Mouse (Mus musculus) limb, embryonic 14.5 days (tissue): ENCODE results near the gene 1700029H14Rik. TPM values are rescaled to one million over a fixed set of nuclear protein-coding genes. Genes with fewer than 3 reads are reported as not detected.

Experiments used
- ATAC-seq: fragments of 200-750 bp; cut with Nextera tagmentation; 2 replicates; pipeline ENCODE4 v1.8.0; 2017; ENCODE audit warnings: low read depth, moderate number of reproducible peaks, moderate TSS enrichment; ENCODE audit not compliant: low FRiP score
- DNase-seq: peaks from one replicate; pipeline ENCODE4 v3.0.0-alpha.2; 2015; ENCODE audit warnings: low spot score
- H3K27ac ChIP-seq: fragments of 300-500 bp; sonication (generic); replicated peaks from 2 replicates; pipeline ENCODE4 v1.5.1; 2014; ENCODE audit warnings: low read depth, mild to moderate bottlenecking, low read length, moderate library complexity, mixed read lengths
- H3K27me3 ChIP-seq: fragments of 300-500 bp; sonication (generic); 2 replicates; pipeline ENCODE4 v1.6.1; 2014; ENCODE audit warnings: low read length, mixed read lengths; ENCODE audit not compliant: control insufficient read depth, insufficient read depth
- H3K36me3 ChIP-seq: fragments of 300-500 bp; sonication (generic); 2 replicates; pipeline ENCODE4 v1.6.1; 2014; ENCODE audit warnings: mild to moderate bottlenecking, low read length, moderate library complexity, mixed read lengths; ENCODE audit not compliant: control insufficient read depth, insufficient read depth
- H3K4me1 ChIP-seq: fragments of 300-500 bp; sonication (generic); 2 replicates; pipeline ENCODE4 v1.6.1; 2014; ENCODE audit warnings: antibody characterized with exemption, low read length, mixed read lengths; ENCODE audit not compliant: control insufficient read depth, insufficient read depth
- H3K4me2 ChIP-seq: fragments of 300-500 bp; sonication (generic); replicated peaks from 2 replicates; pipeline ENCODE4 v1.6.1; 2014; ENCODE audit warnings: low read depth, mild to moderate bottlenecking, low read length, moderate library complexity; ENCODE audit not compliant: severe bottlenecking
- H3K4me3 ChIP-seq: fragments of 300-500 bp; sonication (generic); replicated peaks from 2 replicates; pipeline ENCODE4 v1.5.1; 2014; ENCODE audit warnings: low read length
- H3K9ac ChIP-seq: fragments of 300-500 bp; sonication (generic); 2 replicates; pipeline ENCODE4 v1.6.1; 2014; ENCODE audit warnings: mild to moderate bottlenecking, low read depth, low read length, moderate library complexity; ENCODE audit not compliant: severe bottlenecking
- H3K9me3 ChIP-seq: fragments of 300-500 bp; sonication (generic); 2 replicates; pipeline ENCODE4 v1.6.1; 2016; ENCODE audit warnings: low read length; ENCODE audit not compliant: control insufficient read depth
- POLR2A ChIP-seq: fragments of 200-500 bp; IDR thresholded peaks from 2 replicates; pipeline ENCODE4 v1.8.0; 2012; ENCODE audit warnings: inconsistent platforms, mild to moderate bottlenecking, moderate library complexity, borderline replicate concordance; ENCODE audit not compliant: insufficient read depth, insufficient read length; ENCODE audit errors: extremely low read depth
- WGBS: fragments of 180-500 bp; shearing (Covaris S2); extraction: QIAGEN DNeasy Blood & Tissue Kit; methylation state at CpG from one replicate; pipeline ENCODE4 v1.1.7; 2014; 5-methylcytosine and 5-hydroxymethylcytosine counted together
- polyA plus RNA-seq, 2 experiments: library from polyadenylated mRNA; depleted of rRNA in 1 of 2; stranded (reverse) in 1 of 2; unstranded in 1 of 2; fragments of >200 nt; fragmentation: Nextera tagmentation in 1 of 2; extraction: Ambion mirVana in 1 of 2; gene quantifications; 2 replicates each; pipeline versions ENCODE4 v1.2.1 to v1.2.3; 2012 to 2014

Gene 1700029H14Rik
- polyA plus RNA-seq, 2 experiments, result not detected

DNA sequence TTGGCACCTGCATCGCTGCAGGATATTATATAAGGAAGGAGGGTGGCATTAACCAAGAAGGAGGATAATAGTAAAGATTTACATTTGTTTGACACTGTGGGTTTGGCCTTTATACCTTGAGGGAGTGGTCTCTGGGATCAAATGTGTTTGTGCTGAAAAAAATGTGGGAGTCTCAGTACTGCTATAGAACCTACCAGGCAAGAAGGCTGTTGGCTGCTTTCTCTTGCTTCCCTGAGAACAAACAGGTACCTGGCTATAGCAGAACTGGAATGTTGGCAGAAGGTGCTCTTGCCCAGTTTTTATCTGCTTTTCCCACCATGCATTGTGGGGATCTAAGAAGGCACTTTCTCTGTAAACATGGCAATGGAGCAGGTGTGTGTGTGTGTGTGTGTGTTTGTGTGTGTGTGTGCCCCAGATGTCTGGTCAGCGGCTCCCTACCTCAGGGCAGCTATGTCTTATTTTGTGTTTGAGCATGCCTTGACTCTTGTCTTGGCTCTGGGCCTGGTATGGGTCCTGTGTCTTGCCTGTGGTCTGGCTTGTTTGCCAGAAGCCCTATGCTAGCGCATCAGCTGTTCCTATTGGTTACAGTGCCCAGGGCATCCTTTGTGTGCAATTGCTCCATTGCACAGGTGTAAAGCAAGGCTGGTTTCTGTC is 54.9 kb downstream of the 1700029H14Rik start:
- H3K27ac ChIP-seq, result no peak overlapping the region
- TF ChIP-seq POLR2A, result no peak
- no peak overlapping the region for H3K4me2 ChIP-seq
- no peaks in the 10 kb centered on the region for H3K36me3 ChIP-seq
- H3K4me1 ChIP-seq, result no peaks in the 10 kb centered on the region
- no peaks in the 10 kb centered on the region for H3K27me3 ChIP-seq
- DNase-seq (no peak), ATAC-seq (no peak)
- H3K9me3 ChIP-seq, result no peaks in the 10 kb centered on the region
- WGBS, result 87% methylated on average over 3 of the region's 3 CpGs
- H3K4me3 ChIP-seq, result no peak overlapping the region
- H3K9ac ChIP-seq, result no peak overlapping the region

DNA sequence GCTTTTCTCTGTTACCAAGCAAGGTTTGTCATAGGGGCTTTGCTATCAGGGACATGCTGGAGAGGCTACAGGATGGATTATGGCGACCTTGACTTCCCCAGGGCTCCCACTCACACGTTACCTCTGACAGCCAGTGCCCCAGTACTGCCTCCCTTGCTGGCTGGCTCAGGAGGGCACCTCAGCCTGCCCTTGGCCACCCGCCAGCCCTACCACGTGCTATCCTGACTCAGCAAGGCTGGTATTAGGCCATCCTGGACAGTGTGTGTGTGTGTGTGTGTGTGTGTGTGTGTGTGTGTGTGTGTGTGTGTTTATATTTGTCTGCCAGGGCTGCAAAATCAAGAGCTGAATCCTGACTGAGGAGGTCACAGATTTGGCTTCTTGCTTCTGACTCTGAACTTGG is 55.4 kb downstream of the 1700029H14Rik start:
- DNase-seq (no peak), ATAC-seq (no peak)
- Histone ChIP-seq H3K4me1 (no peaks in the 10 kb centered on the region), H3K4me3 (no peak overlapping the region), H3K27me3 (no peaks in the 10 kb centered on the region), H3K36me3 (no peaks in the 10 kb centered on the region), H3K9ac (no peak overlapping the region), H3K9me3 (no peaks in the 10 kb centered on the region), H3K27ac (no peak overlapping the region), H3K4me2 (no peak overlapping the region)
- WGBS, result 42% methylated on average over 4 of the region's 4 CpGs
- TF ChIP-seq POLR2A, result no peak

DNA sequence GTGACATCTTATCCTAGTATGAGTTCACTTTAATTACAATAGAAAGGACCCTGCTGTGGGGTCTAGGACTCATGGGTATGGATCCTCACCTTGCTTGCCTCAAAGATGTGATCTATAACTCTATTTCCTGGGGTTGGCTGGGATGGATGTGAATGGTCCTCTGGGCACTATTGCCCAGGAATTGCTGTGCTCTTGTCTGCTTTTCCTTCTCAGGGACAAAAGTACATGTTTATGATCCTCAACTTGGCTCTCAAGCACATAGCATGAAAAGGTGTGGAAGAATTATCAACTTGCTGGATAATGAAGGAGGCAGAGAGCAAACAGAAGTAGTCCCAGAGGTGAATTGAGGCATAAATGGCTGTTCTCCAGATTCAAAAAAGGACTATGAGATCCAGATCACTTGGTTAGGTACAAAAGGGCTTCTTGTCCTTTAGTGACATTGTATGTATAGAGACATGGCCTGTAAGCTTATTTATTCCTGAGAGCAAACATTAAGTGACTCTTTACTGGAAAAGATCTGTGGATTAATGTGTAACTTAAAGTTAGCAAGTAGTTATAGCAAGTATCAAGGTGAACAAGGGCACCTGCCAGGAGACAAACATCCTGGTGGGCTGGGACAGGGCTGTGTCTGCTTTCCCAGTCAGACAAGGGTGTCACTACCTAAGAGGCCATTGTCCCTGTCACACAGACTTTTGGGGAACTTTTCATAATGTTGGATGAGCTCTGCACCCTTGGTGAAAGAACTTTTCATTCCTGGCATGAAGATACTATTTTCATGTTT is 57.2 kb downstream of the 1700029H14Rik start:
- no peak overlapping the region for H3K4me3 ChIP-seq
- H3K27me3 ChIP-seq, result no peaks in the 10 kb centered on the region
- no peak for DNase-seq
- H3K9me3 ChIP-seq, result no peaks in the 10 kb centered on the region
- no peaks in the 10 kb centered on the region for H3K36me3 ChIP-seq
- no peak for ATAC-seq
- no peak overlapping the region for H3K9ac ChIP-seq
- TF ChIP-seq POLR2A, result no peak
- no peak overlapping the region for H3K4me2 ChIP-seq
- H3K4me1 ChIP-seq, result no peaks in the 10 kb centered on the region
- no peak overlapping the region for H3K27ac ChIP-seq

DNA sequence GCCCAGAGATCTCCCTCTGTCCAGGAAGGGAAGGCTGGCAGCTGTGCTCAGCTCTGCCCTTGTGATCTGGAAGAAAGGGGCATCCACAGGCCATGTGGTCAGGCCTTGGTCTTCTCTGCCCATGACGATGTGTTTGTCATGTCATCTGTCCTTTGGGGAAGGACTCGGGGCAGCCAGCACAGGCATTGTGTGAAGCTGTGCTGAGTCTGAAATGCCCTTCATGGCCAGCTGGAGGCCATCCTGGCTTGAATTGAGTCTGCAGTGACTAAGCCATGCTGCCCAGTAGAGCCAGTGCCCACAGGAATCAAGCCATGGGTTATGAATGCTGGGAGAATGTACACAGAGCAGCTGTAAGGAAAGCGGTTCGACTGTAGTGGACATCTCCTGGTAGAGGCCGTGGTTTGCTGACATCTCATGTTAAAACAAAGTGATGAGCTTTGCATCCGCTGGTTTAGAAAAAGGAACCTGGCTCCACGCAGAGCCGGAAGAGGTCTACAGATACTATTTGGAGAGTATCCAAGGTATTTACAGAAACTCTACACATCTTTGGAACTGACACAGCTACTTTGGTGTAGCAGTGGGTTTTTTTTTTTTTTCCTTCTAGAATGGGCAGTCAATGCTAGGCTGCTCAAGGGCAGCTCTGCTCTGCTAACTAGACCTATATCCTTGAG is 58.2 kb downstream of the 1700029H14Rik start:
- H3K4me1 ChIP-seq, result no peaks in the 10 kb centered on the region
- no peak for TF ChIP-seq POLR2A
- H3K27me3 ChIP-seq, result no peaks in the 10 kb centered on the region
- WGBS, result 86% methylated on average over 8 of the region's 8 CpGs
- no peaks in the 10 kb centered on the region for H3K36me3 ChIP-seq
- H3K4me2 ChIP-seq, result no peak overlapping the region
- H3K27ac ChIP-seq, result no peak overlapping the region
- no peak overlapping the region for H3K4me3 ChIP-seq
- no peaks in the 10 kb centered on the region for H3K9me3 ChIP-seq
- DNase-seq (no peak), ATAC-seq (no peak)
- H3K9ac ChIP-seq, result no peak overlapping the region

DNA sequence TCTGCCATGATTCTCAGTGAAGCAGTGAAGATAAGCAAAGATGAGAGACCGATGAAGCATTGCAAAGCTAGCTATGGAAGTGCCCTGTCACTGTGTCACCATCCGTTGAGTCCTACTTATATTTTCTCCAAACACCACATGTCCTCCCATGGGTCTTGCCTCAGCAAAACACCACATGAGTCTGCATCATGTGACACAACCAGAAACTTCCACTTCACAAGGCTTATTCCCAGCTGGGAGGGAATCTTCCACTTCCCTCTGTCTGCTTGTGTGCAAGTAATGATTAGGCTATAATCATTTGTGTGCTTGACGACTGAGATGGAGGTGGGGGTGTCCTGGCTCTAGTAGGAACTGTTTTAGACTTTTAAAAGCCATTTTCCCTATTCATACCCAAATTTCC is 61.0 kb downstream of the 1700029H14Rik start:
- H3K4me3 ChIP-seq, result no peak overlapping the region
- TF ChIP-seq POLR2A, result no peak
- ATAC-seq, result no peak
- no peak overlapping the region for H3K27ac ChIP-seq
- 83% methylated on average over 3 of the region's 3 CpGs for WGBS
- H3K9ac ChIP-seq, result no peak overlapping the region
- H3K9me3 ChIP-seq, result no peaks in the 10 kb centered on the region
- H3K36me3 ChIP-seq, result no peaks in the 10 kb centered on the region
- no peaks in the 10 kb centered on the region for H3K27me3 ChIP-seq
- DNase-seq, result no peak
- H3K4me1 ChIP-seq, result no peaks in the 10 kb centered on the region
- H3K4me2 ChIP-seq, result no peak overlapping the region

Other genes starting within 250 kb of the 1700029H14Rik start
- gene Tfdp1, start 223.7 kb downstream of the 1700029H14Rik start, polyA plus RNA-seq (2012; rRNA removed), result 225 and 230 TPM in 2 replicates
- 162 TPM in 2 replicates for gene Tfdp1, start 223.7 kb downstream of the 1700029H14Rik start, polyA plus RNA-seq (2014; fragmentation: Nextera tagmentation; extraction: Ambion mirVana)
- gene Atp4b, start 165.6 kb downstream of the 1700029H14Rik start, polyA plus RNA-seq (2012; rRNA removed), result not detected in 2 replicates
- not detected in 2 replicates for gene Atp4b, start 165.6 kb downstream of the 1700029H14Rik start, polyA plus RNA-seq (2014; fragmentation: Nextera tagmentation; extraction: Ambion mirVana)
- gene Grk1, start 157.4 kb downstream of the 1700029H14Rik start, polyA plus RNA-seq (2012; rRNA removed), result 0.06 TPM in 2 replicates
- gene Grk1, start 157.4 kb downstream of the 1700029H14Rik start, polyA plus RNA-seq (2014; fragmentation: Nextera tagmentation; extraction: Ambion mirVana), result 0.03 TPM in 1 of 2 replicates, not detected in the other
- gene Tmem255b, start 127.3 kb downstream of the 1700029H14Rik start, polyA plus RNA-seq (2012; rRNA removed), result 0.31 and 0.74 TPM in 2 replicates
- 0.70 and 0.86 TPM in 2 replicates for gene Tmem255b, start 127.3 kb downstream of the 1700029H14Rik start, polyA plus RNA-seq (2014; fragmentation: Nextera tagmentation; extraction: Ambion mirVana)
- gene Gas6, start 68.0 kb downstream of the 1700029H14Rik start, polyA plus RNA-seq (2012; rRNA removed), result 44.7 and 48.6 TPM in 2 replicates
- 31.1 and 32.7 TPM in 2 replicates for gene Gas6, start 68.0 kb downstream of the 1700029H14Rik start, polyA plus RNA-seq (2014; fragmentation: Nextera tagmentation; extraction: Ambion mirVana)
- gene Rasa3, start 115.1 kb upstream of the 1700029H14Rik start, polyA plus RNA-seq (2012; rRNA removed), result 31.6 and 35.4 TPM in 2 replicates
- gene Rasa3, start 115.1 kb upstream of the 1700029H14Rik start, polyA plus RNA-seq (2014; fragmentation: Nextera tagmentation; extraction: Ambion mirVana), result 29.2 and 30.8 TPM in 2 replicates
- gene Cfap97d2, start 143.4 kb upstream of the 1700029H14Rik start, polyA plus RNA-seq (2012; rRNA removed), result 0.10 and 0.18 TPM in 2 replicates
- not detected in 2 replicates for gene Cfap97d2, start 143.4 kb upstream of the 1700029H14Rik start, polyA plus RNA-seq (2014; fragmentation: Nextera tagmentation; extraction: Ambion mirVana)
- 163 and 178 TPM in 2 replicates for gene Cdc16, start 195.2 kb upstream of the 1700029H14Rik start, polyA plus RNA-seq (2012; rRNA removed)
- 252 and 260 TPM in 2 replicates for gene Cdc16, start 195.2 kb upstream of the 1700029H14Rik start, polyA plus RNA-seq (2014; fragmentation: Nextera tagmentation; extraction: Ambion mirVana)
- 19.3 and 25.6 TPM in 2 replicates for gene Upf3a, start 223.2 kb upstream of the 1700029H14Rik start, polyA plus RNA-seq (2012; rRNA removed)
- 39.2 and 42.6 TPM in 2 replicates for gene Upf3a, start 223.2 kb upstream of the 1700029H14Rik start, polyA plus RNA-seq (2014; fragmentation: Nextera tagmentation; extraction: Ambion mirVana)